Mouse (Mus musculus): ENCODE measurements around the gene Dmbx1.

DNA sequence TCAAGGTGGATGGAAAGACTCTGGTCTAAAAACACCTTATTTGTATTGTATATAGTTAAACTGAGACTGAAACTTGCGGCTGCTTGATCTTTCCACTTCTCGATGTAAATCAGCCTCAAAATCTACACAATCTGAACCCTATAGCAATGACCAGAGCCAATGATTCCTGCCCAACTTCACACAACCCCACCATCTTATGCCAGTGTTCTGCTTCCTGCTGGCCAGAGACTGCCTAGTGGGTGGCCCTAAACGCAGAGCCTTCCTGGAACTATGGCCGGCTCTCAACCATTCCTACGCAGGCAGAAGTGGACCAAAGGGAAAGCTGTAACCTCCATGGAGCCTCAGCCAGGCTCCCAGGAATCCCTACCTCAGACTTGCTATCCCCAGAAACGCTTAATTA, 24.0 kb upstream of the Dmbx1 start:
- TF ChIP-seq POLR2A (IDR thresholded peaks at IDR 0.05; ENCODE audit: borderline replicate concordance, extremely low read depth, insufficient read depth, insufficient read length, poor library complexity, severe bottlenecking) (no peak), CTCF (IDR thresholded peaks at IDR 0.05; ENCODE audit: borderline replicate concordance, extremely low read depth, insufficient read depth, insufficient read length) (no peak)
